Mouse (Mus musculus) gastrocnemius, adult 2 months (tissue): ENCODE results near the gene Limch1. TPM values are rescaled to one million over a fixed set of nuclear protein-coding genes. Genes with fewer than 3 reads are reported as not detected.

ENCODE experiments used
- DNase-seq: peaks from one replicate; pipeline ENCODE4 v3.0.0; 2022
- H3K27ac ChIP-seq: fragments of 200-600 bp; 2 replicates; pipeline ENCODE4 v1.8.1; 2022; ENCODE audit warnings: mild to moderate bottlenecking
- H3K4me3 ChIP-seq: fragments of 200-600 bp; 2 replicates; pipeline ENCODE4 v1.8.1; 2022; ENCODE audit warnings: mild to moderate bottlenecking, moderate library complexity
- CTCF ChIP-seq: fragments of 200-600 bp; IDR thresholded peaks from 2 replicates; pipeline ENCODE4 v1.8.1; 2022; ENCODE audit warnings: antibody characterized with exemption, mild to moderate bottlenecking, moderate library complexity
- intact Hi-C: fragments of 180-260 bp; cut with DNase I; formaldehyde crosslinking; loops from one replicate; pipeline ENCODE4 v1.15.1; 2025
- total RNA-seq, 2 experiments: library from RNA; stranded (reverse); gene quantifications; 2 replicates each; pipeline ENCODE4 v1.2.3; 2021

Limch1 gene
- total RNA-seq, 2 experiments from 2014 or later = 106 to 139 TPM

GRCm38 (mm10) chr5:66947958-66948357, 202.3 kb downstream of the Limch1 start:
- no peak for TF ChIP-seq CTCF
- H3K27ac ChIP-seq = peak overlapping the region; percentile 79
- peak; percentile 68 for DNase-seq
- intact Hi-C loops = loop anchor here (5.0 kb wide), 1 partner anchor 201 kb away; the partner anchor contains the start of gene Limch1
- peak overlapping the region; percentile 48 for H3K4me3 ChIP-seq

GRCm38 (mm10) chr5:66949098-66949692, 203.6 kb downstream of the Limch1 start:
- no peak for TF ChIP-seq CTCF
- no peak for DNase-seq
- Histone ChIP-seq H3K27ac (no peak overlapping the region), H3K4me3 (no peak overlapping the region)
- intact Hi-C loops = loop anchor here (5.0 kb wide), 1 partner anchor 202 kb away; the partner anchor contains the start of gene Limch1

- DNase-seq = no peak
- TF ChIP-seq CTCF = no peak
- intact Hi-C loops = no loop called here
Observed at GRCm38 (mm10) chr5:66953375-66953774, 207.7 kb downstream of the Limch1 start.

DNA sequence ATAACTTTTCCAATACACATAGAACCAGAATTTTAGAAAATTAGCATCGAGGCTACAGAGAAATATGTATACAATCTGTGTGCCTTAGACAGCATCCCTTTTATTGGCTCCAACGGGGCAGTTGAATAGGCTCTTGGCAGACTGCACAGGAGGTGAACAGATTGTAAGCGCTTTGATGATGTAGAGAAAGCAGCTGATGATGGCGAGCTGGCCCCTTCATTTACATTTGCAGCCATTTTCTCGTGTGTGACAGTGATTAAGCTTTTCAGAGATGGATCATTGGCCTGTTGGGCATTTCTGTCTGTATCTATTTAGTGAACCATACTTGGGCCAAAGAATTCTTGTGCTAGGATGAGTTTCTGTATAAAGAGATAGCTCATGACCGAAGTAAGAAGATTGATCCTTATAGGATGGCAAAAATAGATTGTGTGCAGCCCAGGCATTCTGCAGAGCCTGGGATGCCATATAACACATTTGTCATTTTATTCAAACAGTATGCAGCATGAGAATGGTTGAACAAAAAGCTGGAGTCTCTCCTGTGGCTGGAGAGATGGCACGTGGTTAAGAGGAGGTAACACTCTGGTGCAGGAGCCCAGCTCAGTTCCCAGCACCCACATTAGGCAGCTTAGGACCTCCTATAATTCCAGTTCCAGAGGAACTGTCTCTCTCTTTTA, 208.5 kb downstream of the Limch1 start:
- intact Hi-C loops = no loop called here
- no peak overlapping the region for H3K27ac ChIP-seq
- H3K4me3 ChIP-seq = no peak overlapping the region
- DNase-seq = no peak
- no peak for TF ChIP-seq CTCF

More at GRCm38 (mm10) chr5:66953375-66953774, 207.7 kb downstream of the Limch1 start:
- Histone ChIP-seq H3K27ac (no peak overlapping the region), H3K4me3 (no peak overlapping the region)

GRCm38 (mm10) chr5:66955245-66955644, 209.6 kb downstream of the Limch1 start:
- no peak for TF ChIP-seq CTCF
- DNase-seq = no peak
- Histone ChIP-seq H3K27ac (no peak overlapping the region), H3K4me3 (no peak overlapping the region)
- intact Hi-C loops = no loop called here

DNA sequence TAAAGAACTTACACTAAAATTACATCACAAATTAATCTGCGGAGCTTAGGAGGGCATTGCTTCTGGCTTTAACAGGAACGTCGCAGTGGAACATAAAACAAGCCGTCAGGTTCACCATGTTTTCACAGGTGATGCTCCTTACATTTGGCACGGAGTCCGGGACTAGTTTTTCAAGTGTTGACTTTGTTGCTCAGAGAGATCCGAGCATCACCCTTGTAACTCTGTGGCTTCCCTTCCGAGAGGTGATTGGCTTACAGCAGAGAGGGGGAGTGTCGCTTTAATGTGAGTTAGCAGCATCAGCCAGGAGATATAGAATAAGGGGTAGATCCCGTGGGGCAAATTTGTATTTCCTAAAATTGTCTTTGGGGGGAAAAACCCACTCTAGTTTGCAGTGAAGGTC, 212.0 kb downstream of the Limch1 start:
- Histone ChIP-seq H3K27ac (no peak overlapping the region), H3K4me3 (no peak overlapping the region)
- DNase-seq = no peak
- intact Hi-C loops = no loop called here
- TF ChIP-seq CTCF = no peak

DNA sequence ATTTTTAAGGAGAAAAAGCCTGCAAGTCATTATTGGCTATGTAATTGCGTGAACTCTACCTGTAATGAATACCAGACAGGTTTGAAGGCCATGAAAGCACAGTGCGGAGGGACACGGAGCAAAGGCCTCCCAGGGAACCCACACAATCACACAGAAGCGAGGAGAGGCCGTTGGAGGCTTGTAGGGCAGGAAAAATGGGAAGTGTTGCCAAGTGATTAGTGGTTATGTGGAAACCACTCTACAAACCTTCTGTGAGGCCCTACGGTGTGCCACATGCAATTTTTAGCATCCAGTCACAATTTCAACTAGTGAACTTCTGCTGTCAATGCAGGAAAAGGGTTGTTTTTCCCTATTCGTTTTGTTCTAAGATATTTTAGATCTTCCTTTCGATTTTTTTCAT, 212.5 kb downstream of the Limch1 start:
- Histone ChIP-seq H3K27ac (no peak overlapping the region), H3K4me3 (no peak overlapping the region)
- DNase-seq = no peak
- TF ChIP-seq CTCF = no peak
- intact Hi-C loops = no loop called here

DNA sequence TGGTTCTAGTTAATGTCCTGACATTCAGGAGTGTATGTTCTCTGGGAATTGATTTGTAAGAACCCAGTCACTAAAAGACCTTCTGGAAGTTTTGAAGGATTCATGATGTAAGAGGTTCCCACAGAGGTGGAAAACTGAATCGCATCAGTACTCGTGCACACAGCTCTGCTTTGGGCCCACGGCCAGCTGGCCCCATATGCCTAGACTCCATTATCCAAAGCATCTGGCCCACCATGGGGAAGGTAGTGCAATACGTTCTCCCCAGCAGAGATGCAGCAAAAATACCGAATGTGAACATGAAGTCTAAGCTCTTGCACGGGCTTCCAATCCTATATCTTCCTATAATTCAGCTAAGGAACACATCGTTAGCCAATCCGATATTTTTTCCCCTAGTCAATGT, 214.3 kb downstream of the Limch1 start:
- Histone ChIP-seq H3K27ac (no peak overlapping the region), H3K4me3 (no peak overlapping the region)
- no peak for DNase-seq
- intact Hi-C loops = no loop called here
- TF ChIP-seq CTCF = no peak

DNA sequence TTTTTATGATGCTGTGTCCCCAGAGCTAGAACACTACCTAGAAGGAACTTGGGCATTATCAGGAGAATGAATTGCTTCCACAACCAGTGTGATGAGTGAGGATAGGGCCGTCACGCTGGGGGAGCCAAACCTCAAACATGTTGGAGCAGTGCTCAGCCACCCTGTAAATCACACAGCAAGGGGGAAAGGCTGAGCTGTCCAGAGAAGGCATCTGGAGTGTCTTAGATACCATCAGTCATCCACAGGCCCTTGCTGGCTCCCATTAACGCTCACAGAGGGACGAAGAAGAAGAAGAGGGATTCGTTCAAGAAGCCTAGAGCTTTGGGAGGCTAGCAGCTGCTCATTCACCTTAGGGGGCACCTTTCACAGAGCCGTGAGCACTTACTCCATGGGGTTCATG, 219.8 kb downstream of the Limch1 start:
- Histone ChIP-seq H3K27ac (no peak overlapping the region), H3K4me3 (no peak overlapping the region)
- no peak for TF ChIP-seq CTCF
- intact Hi-C loops = no loop called here
- DNase-seq = no peak

DNA sequence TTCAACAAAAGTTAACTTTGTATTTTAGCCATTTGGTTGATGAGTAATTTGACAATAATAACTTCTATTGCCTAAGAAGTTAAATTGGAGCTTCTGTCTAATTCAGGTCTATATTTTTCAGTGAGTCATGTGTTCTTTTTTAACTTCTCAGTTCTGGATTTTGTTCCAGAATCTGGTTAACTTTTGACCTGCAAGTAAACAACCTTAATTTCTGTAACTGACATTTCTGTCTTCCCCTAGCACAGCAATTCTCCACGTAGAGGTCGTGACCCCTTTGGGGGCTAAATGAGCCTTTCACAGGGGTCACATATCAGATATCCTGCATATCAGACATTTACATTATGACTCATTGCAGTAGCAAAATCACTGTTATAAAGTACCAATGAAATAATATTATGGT, 221.5 kb downstream of the Limch1 start:
- no peak for TF ChIP-seq CTCF
- Histone ChIP-seq H3K27ac (no peak overlapping the region; the same call in 1 of the 2 replicates), H3K4me3 (no peak overlapping the region)
- intact Hi-C loops = no loop called here
- no peak for DNase-seq

DNA sequence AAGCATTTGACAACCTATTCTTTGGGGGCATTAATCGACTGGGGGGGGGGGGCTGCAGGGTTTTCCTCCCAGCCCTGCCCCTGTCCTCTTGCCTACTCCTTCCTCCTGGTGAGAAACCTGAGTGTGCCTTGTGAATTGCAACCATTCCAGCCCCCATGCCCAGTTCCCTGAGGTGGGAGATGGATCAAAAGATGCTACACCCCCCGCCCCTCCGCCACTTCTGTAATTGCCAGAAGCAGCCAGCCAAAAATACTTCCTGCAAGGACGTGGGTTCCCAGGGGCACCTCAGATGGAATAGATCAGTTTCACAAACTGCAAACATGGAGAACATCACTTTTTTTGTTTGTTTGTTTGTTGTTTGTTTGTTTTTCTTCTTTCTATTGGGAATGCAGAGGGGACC, 222.0 kb downstream of the Limch1 start:
- H3K4me3 ChIP-seq = peak overlapping the region; percentile 58
- no peak for DNase-seq
- no peak for TF ChIP-seq CTCF
- H3K27ac ChIP-seq = peak overlapping the region; percentile 55
- intact Hi-C loops = no loop called here

GRCm38 (mm10) chr5:66968059-66968833, 222.6 kb downstream of the Limch1 start:
- Histone ChIP-seq H3K27ac (peak overlapping the region; percentile 55), H3K4me3 (peak overlapping the region; percentile 58)
- TF ChIP-seq CTCF = no peak
- intact Hi-C loops = no loop called here
- DNase-seq = peak; percentile 48
